Mouse (Mus musculus) left cerebral cortex, postnatal 4 days (tissue): ENCODE results near the gene Vwf. TPM values are rescaled to one million over a fixed set of nuclear protein-coding genes. Genes with fewer than 3 reads are reported as not detected.

ENCODE experiments used
- DNase-seq: peaks from one replicate; pipeline ENCODE4 v3.0.0-alpha.2; 2022
- intact Hi-C: fragments of 180-260 bp; cut with DNase I; formaldehyde crosslinking; loops from one replicate; pipeline ENCODE4 v1.15.1; 2025
- total RNA-seq, 2 experiments: library from RNA; stranded (reverse); gene quantifications; 2 replicates each; pipeline ENCODE4 v1.2.3; 2021

Vwf gene
- total RNA-seq, 2 experiments from 2014 or later, result 24.1 to 28.2 TPM

DNA sequence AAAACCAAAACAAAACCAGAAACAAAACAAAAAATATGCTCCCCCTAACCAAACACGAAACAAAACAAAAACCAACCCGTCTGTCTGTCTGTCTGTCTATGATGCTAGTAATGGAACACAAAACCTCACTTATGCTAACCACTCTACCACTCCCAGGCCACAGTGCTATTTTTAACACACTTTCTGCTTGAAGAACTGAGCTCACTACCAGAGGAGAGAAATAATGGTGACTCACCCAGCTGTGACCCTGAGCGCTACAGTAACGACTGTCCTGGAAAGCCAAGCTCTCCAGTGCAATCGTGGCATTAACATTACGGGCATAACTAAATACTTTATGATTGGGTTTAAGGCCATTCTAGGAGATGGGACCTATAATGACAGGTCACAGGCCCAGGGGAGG is 5.7 kb upstream of the Vwf start:
- intact Hi-C loops, result no loop called here
- DNase-seq, result no peak

DNA sequence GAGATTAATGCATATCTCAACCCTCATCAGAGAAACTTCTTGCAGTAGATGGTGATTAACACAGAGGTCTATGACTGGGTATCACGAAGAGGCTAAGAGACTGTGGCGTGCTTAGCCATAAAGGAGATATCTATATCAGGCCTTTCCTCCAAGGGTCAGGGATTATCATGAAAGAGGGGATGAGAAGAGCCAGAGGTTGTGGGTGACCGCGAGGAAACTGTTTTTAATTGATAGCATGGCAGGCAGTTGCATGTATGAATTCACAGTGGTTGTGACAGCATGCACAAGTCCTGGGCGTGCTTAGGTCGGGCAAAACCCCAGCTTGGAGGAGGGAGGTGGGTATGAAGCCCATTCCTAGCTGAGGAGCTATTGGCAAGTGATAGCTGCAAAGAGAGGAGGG is 5.3 kb upstream of the Vwf start:
- intact Hi-C loops, result no loop called here
- no peak for DNase-seq

DNA sequence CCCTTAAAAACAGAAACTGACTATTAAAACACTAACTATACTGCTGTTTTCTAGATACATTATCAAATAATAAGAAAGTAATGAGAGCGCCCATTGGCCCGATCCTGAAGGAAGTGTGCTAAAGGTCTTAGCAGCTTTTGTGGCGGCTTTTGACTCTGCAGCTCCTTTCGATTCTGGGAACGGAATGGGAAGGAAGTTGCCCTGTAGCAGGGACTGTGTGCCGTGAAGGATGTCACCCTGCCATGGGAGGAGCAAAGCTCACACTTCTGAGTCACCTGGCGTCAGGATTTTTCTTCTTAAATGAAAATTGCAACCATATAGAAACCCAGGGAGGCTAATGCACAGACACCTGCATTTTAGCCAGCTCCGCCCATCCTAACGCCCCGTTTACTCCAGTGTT is 1.8 kb downstream of the Vwf start:
- intact Hi-C loops, result no loop called here
- DNase-seq, result no peak

- no peak for DNase-seq
- intact Hi-C loops, result no loop called here
Observed at GRCm38 (mm10) chr6:125550172-125550571, 3.6 kb downstream of the Vwf start.

DNA sequence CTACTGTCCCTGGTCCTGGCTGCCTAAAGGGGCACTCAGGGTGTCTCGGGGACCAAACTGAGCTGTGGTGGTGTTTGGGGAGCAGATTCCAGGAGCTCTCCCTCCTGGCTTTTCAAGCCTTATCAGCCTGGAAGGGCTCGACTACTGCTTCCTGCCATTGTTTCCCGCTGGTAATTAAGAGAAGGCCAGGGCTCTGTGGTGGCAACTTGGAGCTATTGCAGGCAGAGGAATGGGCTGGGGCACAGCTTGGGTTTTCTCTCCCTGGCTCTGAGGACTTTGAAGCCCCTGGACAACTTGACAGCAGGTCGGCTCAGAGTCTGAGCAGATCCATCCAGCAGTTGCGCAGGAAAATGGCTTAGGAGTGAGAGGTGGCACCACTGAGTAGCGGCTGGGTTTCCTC is 6.2 kb downstream of the Vwf start:
- intact Hi-C loops, result no loop called here
- no peak for DNase-seq

DNA sequence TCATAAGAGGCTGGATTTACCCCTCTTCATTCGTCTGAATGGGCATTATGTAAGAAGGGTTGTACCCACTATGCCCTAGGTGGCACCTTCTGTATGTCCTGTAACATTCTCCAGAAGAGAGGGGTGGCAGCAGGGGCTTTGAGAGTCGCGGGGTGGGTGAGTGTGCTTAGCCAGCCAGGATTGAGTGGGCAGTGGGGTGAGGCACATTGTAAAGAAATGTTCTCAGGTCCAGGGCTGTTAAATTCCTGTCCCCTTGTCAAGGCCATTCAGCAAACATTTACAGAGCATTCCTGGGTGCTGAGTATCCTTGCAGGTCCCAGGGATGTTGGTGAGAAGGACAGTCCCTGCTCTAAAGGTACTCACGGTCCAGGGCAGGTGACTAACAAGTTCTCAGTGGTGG is 7.0 kb downstream of the Vwf start:
- intact Hi-C loops, result no loop called here
- DNase-seq, result no peak

DNA sequence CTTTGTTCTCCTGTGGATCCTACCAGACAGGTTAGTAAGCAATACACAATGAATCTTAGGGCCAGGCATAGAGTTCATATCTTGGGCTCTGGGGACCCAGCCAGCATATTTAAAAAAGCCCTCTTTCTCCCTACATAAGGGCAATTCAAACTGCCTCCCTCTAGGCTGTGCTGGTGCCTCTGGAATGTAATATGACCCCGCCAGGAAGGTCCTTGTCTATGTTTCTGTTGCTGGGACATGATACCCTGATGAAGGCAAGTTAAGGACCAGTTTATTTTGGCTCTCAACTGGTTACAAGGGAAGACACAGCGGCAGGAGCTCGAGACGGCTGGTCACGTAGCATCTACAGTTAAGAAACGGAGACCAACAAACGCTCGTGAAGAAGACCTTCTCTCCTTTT is 12.3 kb downstream of the Vwf start:
- DNase-seq, result no peak
- intact Hi-C loops, result no loop called here

DNA sequence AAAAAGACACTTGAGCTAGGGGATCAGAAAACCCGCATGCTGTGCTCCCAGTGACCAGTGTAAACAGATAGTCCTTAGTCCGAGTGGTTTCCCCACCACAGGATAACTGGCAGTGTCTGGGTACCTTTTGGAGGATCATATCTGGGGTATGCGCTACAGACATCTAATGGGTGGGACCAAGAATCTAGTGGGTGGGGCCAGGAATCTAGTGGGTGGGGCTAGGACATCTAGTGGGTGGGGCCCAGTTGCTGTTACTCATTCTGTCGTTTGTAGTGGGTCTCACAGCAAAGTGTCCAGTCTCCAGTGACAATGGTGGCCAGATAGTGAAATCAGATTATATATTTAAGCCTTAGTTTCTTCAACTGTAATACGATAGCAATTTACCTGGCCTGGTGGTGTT is 14.5 kb downstream of the Vwf start:
- intact Hi-C loops, result no loop called here
- no peak for DNase-seq

- no peak for DNase-seq
- intact Hi-C loops, result no loop called here
Observed at GRCm38 (mm10) chr6:125561521-125561920, 14.9 kb downstream of the Vwf start.

DNA sequence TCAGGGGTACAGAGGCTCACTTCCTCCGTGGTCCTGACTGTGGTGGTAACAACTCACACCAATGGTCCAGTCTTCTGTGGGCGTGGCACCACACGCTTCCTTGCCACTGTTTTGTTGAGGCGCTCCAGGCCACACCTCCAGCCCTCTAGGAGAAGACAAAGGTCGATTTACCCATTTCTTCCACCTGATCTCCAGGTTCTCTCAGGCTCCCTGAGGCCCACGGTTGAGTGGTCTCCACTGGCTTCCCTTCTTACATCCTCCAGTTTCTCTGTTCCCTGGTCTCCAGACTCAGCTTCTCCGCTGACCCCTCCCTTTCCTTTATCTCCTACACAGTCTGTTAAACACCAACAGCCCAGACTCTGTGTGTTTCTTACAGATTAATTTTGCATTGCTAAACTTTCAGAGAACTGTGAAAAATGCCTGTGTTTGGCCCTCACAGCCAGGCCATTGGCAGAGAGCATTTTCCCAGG is 18.3 kb downstream of the Vwf start:
- no peak for DNase-seq
- intact Hi-C loops, result no loop called here

DNA sequence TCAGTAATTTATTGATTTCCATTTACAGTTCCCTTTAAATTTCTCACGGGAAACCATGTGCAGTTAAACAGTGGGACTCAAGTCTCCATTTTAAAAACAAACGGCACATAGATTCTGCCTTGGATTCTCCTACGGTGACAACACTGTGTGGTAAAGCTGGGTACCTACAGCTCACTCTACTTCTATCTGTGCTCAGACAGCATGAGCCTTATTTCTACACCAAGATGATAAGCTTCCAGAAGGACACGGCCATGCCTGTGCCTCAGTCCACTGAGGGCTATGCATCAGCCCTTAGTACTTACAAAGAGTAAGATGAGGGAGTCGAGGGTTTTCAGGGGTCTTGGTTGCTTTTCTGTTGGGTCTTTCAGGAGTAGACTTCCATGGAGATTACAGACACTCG is 18.8 kb downstream of the Vwf start:
- intact Hi-C loops, result no loop called here
- DNase-seq, result no peak

DNA sequence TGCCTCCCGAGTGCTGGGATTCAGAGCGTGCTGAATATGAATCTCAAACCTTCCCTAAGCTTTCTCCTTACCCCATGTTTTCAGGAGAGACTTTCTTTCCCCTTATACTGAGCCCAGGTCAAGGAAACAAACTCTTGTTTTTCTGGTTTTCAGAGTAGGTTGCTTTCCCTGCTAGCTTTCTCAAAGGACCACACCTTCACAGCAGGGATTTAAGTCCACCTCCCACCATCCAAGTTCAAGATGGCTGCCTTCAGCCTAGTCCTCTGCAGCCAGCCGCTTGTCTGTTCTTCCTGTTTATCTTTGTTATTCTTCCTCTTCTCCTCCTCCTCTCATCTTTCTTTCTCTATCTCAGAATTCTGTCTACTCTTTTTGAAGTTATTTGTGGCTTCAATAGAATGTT is 20.1 kb downstream of the Vwf start:
- DNase-seq, result no peak
- intact Hi-C loops, result no loop called here

DNA sequence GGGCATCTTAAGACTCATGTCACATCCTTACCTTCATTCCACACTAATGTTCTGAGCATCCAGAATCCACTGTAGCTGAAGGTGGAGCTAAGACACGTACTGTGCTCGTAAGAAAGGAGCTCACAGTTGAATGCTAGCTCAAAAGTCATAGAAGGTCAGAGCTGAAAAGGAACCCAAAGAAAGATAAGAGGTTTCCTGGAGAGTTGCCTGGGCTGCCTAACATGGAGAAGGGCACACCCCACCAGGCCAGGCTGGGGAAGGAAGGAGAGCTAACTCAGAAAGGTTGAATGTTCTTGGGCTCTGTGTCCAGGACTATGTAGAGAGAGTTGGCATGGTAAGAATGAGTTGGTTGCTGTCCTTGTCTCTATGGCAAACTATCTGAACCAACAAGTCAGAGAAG is 21.8 kb downstream of the Vwf start:
- DNase-seq, result no peak
- intact Hi-C loops, result no loop called here

DNA sequence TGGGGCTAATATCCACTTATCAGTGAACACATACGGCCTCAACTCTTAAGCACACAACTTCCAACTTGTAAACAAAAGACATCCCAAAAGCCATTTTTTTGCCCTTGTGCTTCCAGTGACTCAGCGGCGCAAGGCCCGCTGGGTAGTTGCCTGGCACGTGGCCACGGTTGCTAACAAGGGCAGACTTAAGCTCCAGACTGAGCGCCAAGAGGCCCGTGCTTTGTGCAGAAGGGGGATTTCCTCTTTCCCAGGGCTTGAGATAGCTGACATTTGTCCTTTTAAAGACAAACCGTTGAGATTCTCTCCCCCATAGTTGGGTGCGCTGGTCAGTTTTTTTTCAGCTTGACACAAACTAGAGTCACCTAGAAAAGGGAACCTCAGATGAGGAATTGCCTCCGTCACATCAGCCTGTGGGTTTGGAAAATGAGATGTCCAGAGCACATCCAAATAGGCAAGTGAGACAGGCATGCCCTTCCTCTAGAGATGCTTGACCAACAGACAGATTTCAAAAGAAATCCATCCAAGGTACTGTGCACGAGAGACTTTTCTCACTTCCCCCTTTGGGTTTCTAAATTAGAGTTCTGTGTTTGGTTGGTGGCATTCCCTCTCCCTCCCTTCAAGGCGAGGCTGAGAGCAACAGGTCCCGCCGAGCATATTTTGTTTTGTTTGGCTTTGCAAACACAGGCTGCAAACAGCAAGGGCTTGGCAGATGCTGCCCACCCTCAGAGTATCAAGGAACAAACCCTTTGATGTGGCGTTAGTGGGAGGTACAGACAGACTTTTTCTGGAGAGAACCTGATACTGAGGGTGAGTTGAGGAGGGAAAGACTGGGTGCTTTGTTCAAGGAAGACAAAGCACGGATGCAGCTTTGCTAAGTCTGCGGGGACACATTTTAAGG is 26.0 kb downstream of the Vwf start:
- intact Hi-C loops, result no loop called here
- peak; percentile 92 for DNase-seq

GRCm38 (mm10) chr6:125573189-125573928 is 26.8 kb downstream of the Vwf start:
- peak; percentile 54 for DNase-seq
- intact Hi-C loops, result no loop called here

DNA sequence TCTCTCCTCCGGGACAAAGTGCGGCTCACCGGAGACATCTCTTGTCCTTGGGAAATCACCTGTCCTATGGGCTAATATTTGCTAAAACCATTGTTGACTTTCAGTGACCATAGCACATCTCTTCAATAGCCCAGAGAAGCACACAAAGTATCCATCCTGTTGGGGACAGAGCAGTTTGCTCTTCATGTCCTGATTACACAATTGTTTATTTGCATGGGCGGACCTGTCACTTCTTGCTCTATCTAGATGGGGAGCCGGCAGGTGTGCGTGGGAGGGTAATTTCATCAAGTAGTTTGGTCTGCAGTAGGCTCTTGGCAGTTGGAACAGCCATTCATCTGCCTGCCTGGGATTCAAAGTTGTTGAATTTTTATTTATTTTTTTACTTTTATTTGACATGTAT is 28.5 kb downstream of the Vwf start:
- intact Hi-C loops, result no loop called here
- peak; percentile 57 for DNase-seq

DNA sequence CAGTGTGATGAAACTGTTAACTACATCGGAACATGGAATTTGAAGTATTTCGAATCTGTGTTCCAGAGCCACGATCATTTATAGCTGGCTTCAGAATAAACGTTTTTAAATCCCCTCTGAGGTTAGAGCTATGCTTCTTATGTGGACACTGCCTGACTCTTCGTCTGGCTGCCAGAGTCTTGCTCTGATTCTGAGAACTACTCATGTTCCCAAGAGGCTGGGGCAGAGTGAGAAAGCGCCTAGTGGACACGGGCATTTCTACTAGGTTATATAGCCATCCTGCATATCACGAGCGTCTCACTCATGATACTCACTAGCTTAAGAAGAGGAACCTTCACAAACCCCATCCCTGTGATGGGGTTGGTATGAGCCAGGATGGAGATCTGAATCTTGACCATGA is 30.7 kb downstream of the Vwf start:
- no peak for DNase-seq
- intact Hi-C loops, result no loop called here

- intact Hi-C loops, result no loop called here
- peak; percentile 81 for DNase-seq
Observed at GRCm38 (mm10) chr6:125577882-125578646, 31.5 kb downstream of the Vwf start.

GRCm38 (mm10) chr6:125578647-125579011 is 32.1 kb downstream of the Vwf start:
- DNase-seq, result no peak
- intact Hi-C loops, result no loop called here

GRCm38 (mm10) chr6:125579864-125580263 is 33.3 kb downstream of the Vwf start:
- no peak for DNase-seq
- intact Hi-C loops, result no loop called here

GRCm38 (mm10) chr6:125583666-125584065 is 37.1 kb downstream of the Vwf start:
- DNase-seq, result no peak
- intact Hi-C loops, result no loop called here
